Mouse (Mus musculus): ENCODE measurements at regions not wholly inside any gene's neighbourhood (a gene's known extent, or its start where the extent isn't known, plus 50 kb on each side); places are given as distances from the start of the nearest gene placed in this dataset.

GRCm38 (mm10) chr12:32291145-32291544, 82.7 kb upstream of the Pik3cg start:
- no peak overlapping the region for H3K27ac ChIP-seq
- intact Hi-C loops (cut with DNase I) = loop anchor here (5.0 kb wide), 1 partner anchor 606 kb away; no protein-coding TSS in a partner anchor
- H3K36me3 ChIP-seq (ENCODE audit: control insufficient read depth, insufficient read depth, low read length) = no peaks in the 10 kb centered on the region
- whole genome bisulfite sequencing = 77% methylated on average over 5 of the region's 5 CpGs
- H3K9ac ChIP-seq (ENCODE audit: low read depth, low read length) = no peak overlapping the region
- no peak overlapping the region for H3K4me3 ChIP-seq
- H3K4me1 ChIP-seq (ENCODE audit: control insufficient read depth, insufficient read depth, low read length) = no peaks in the 10 kb centered on the region
- DNase-seq = no peak
- H3K27me3 ChIP-seq (ENCODE audit: control insufficient read depth, insufficient read depth, low read length) = no peaks in the 10 kb centered on the region
- no peak for TF ChIP-seq EP300 (IDR thresholded peaks at IDR 0.05; ENCODE audit: insufficient read depth, low read depth, low read length)
- no peak for TF ChIP-seq POLR2A (IDR thresholded peaks at IDR 0.05; ENCODE audit: insufficient read depth, low read depth, low read length)
- TF ChIP-seq CTCF (IDR thresholded peaks at IDR 0.05) = no peak
- no peaks in the 10 kb centered on the region for H3K79me2 ChIP-seq (replicated peaks; ENCODE audit: control insufficient read depth, insufficient read depth, low read length)

- Histone ChIP-seq H3K4me1 (ENCODE audit: control insufficient read depth, insufficient read depth, low read length) (no peaks in the 10 kb centered on the region), H3K27ac (no peak overlapping the region), H3K4me3 (peak overlapping the region; percentile 41), H3K27me3 (ENCODE audit: control insufficient read depth, insufficient read depth, low read length) (no peaks in the 10 kb centered on the region), H3K36me3 (ENCODE audit: control insufficient read depth, insufficient read depth, low read length) (no peaks in the 10 kb centered on the region), H3K9ac (ENCODE audit: low read depth, low read length) (peak overlapping the region; percentile 45; the same call in 1 of the 2 replicates), H3K79me2 (replicated peaks; ENCODE audit: control insufficient read depth, insufficient read depth, low read length) (no peaks in the 10 kb centered on the region)
- no peak for TF ChIP-seq POLR2A (IDR thresholded peaks at IDR 0.05; ENCODE audit: insufficient read depth, low read depth, low read length)
- 0 out of 2 replicates have a peak, but pooled peaks have one; percentile 36 for TF ChIP-seq EP300 (IDR thresholded peaks at IDR 0.05; ENCODE audit: insufficient read depth, low read depth, low read length)
- TF ChIP-seq CTCF (IDR thresholded peaks at IDR 0.05) = peak; percentile 86
- 19% methylated on average over 18 of the region's 18 CpGs for WGBS
- DNase-seq = peak; percentile 65 to 74
- intact Hi-C loops (cut with DNase I) = loop anchor here (1.0 to 5.0 kb wide), 2 partner anchors 87 to 605 kb away; no protein-coding TSS in a partner anchor
Measured at GRCm38 (mm10) chr12:32291962-32292748, 83.7 kb upstream of the Pik3cg start.

- no peaks in the 10 kb centered on the region for H3K79me2 ChIP-seq (replicated peaks; ENCODE audit: control insufficient read depth, insufficient read depth, low read length)
- H3K4me3 ChIP-seq = no peak overlapping the region
- 54% methylated on average over 5 of the region's 5 CpGs for WGBS
- TF ChIP-seq CTCF (IDR thresholded peaks at IDR 0.05) = no peak
- TF ChIP-seq POLR2A (IDR thresholded peaks at IDR 0.05; ENCODE audit: insufficient read depth, low read depth, low read length) = no peak
- TF ChIP-seq EP300 (IDR thresholded peaks at IDR 0.05; ENCODE audit: insufficient read depth, low read depth, low read length) = no peak
- H3K36me3 ChIP-seq (ENCODE audit: control insufficient read depth, insufficient read depth, low read length) = no peaks in the 10 kb centered on the region
- no peak overlapping the region for H3K9ac ChIP-seq (ENCODE audit: low read depth, low read length)
- intact Hi-C loops (cut with DNase I) = loop anchor here (1.0 to 5.0 kb wide), 2 partner anchors 87 to 605 kb away; no protein-coding TSS in a partner anchor
- peak; percentile 17 to 21 for DNase-seq
- H3K27me3 ChIP-seq (ENCODE audit: control insufficient read depth, insufficient read depth, low read length) = no peaks in the 10 kb centered on the region
- H3K4me1 ChIP-seq (ENCODE audit: control insufficient read depth, insufficient read depth, low read length) = no peaks in the 10 kb centered on the region
- no peak overlapping the region for H3K27ac ChIP-seq
Measured at GRCm38 (mm10) chr12:32292749-32293128, 84.3 kb upstream of the Pik3cg start.

GRCm38 (mm10) chr12:32297431-32297830, 81.1 kb upstream of the Ccdc71l start:
- H3K4me1 ChIP-seq (ENCODE audit: control insufficient read depth, insufficient read depth, low read length) = no peaks in the 10 kb centered on the region
- no peak for DNase-seq
- H3K79me2 ChIP-seq (replicated peaks; ENCODE audit: control insufficient read depth, insufficient read depth, low read length) = no peaks in the 10 kb centered on the region
- TF ChIP-seq CTCF (IDR thresholded peaks at IDR 0.05) (no peak), POLR2A (IDR thresholded peaks at IDR 0.05; ENCODE audit: insufficient read depth, low read depth, low read length) (no peak), EP300 (IDR thresholded peaks at IDR 0.05; ENCODE audit: insufficient read depth, low read depth, low read length) (no peak)
- no peaks in the 10 kb centered on the region for H3K36me3 ChIP-seq (ENCODE audit: control insufficient read depth, insufficient read depth, low read length)
- intact Hi-C loops (cut with DNase I) = no loop called here
- no peaks in the 10 kb centered on the region for H3K27me3 ChIP-seq (ENCODE audit: control insufficient read depth, insufficient read depth, low read length)
- no peak overlapping the region for H3K4me3 ChIP-seq
- H3K9ac ChIP-seq (ENCODE audit: low read depth, low read length) = no peak overlapping the region
- no peak overlapping the region for H3K27ac ChIP-seq
- WGBS = 89% methylated on average over 7 of the region's 7 CpGs

- no peak for TF ChIP-seq EP300 (IDR thresholded peaks at IDR 0.05; ENCODE audit: insufficient read depth, low read depth, low read length)
- no peak for TF ChIP-seq POLR2A (IDR thresholded peaks at IDR 0.05; ENCODE audit: insufficient read depth, low read depth, low read length)
- TF ChIP-seq CTCF (IDR thresholded peaks at IDR 0.05) = no peak
- WGBS = 66% methylated on average over 2 of the region's 2 CpGs
- DNase-seq = no peak
- no peak overlapping the region for H3K4me3 ChIP-seq
- intact Hi-C loops (cut with DNase I) = no loop called here
- no peaks in the 10 kb centered on the region for H3K27me3 ChIP-seq (ENCODE audit: control insufficient read depth, insufficient read depth, low read length)
- no peaks in the 10 kb centered on the region for H3K4me1 ChIP-seq (ENCODE audit: control insufficient read depth, insufficient read depth, low read length)
- no peak overlapping the region for H3K9ac ChIP-seq (ENCODE audit: low read depth, low read length)
- no peaks in the 10 kb centered on the region for H3K79me2 ChIP-seq (replicated peaks; ENCODE audit: control insufficient read depth, insufficient read depth, low read length)
- H3K27ac ChIP-seq = no peak overlapping the region
- H3K36me3 ChIP-seq (ENCODE audit: control insufficient read depth, insufficient read depth, low read length) = no peaks in the 10 kb centered on the region
Measured at GRCm38 (mm10) chr12:32299714-32300113, 78.8 kb upstream of the Ccdc71l start.

- Histone ChIP-seq H3K27ac (no peak overlapping the region), H3K36me3 (ENCODE audit: control insufficient read depth, insufficient read depth, low read length) (no peaks in the 10 kb centered on the region), H3K4me1 (ENCODE audit: control insufficient read depth, insufficient read depth, low read length) (no peaks in the 10 kb centered on the region), H3K79me2 (replicated peaks; ENCODE audit: control insufficient read depth, insufficient read depth, low read length) (no peaks in the 10 kb centered on the region), H3K27me3 (ENCODE audit: control insufficient read depth, insufficient read depth, low read length) (no peaks in the 10 kb centered on the region), H3K9ac (ENCODE audit: low read depth, low read length) (no peak overlapping the region), H3K4me3 (no peak overlapping the region)
- 87% methylated on average over 5 of the region's 5 CpGs for WGBS
- DNase-seq = no peak
- TF ChIP-seq EP300 (IDR thresholded peaks at IDR 0.05; ENCODE audit: insufficient read depth, low read depth, low read length) = no peak
- TF ChIP-seq CTCF (IDR thresholded peaks at IDR 0.05) = no peak
- TF ChIP-seq POLR2A (IDR thresholded peaks at IDR 0.05; ENCODE audit: insufficient read depth, low read depth, low read length) = no peak
- intact Hi-C loops (cut with DNase I) = no loop called here
Measured at GRCm38 (mm10) chr12:32305736-32306135, 72.8 kb upstream of the Ccdc71l start.
